Mouse (Mus musculus) CH12.LX (cell line): ENCODE measurements around the gene Arhgef25.

Source experiments
- CTCF ChIP-seq, 2 experiments: IDR thresholded peaks in 1 of 2; conservative IDR thresholded peaks in 1 of 2; 2 replicates each; pipeline ENCODE4 v1.5.1; 2011 to 2012; ENCODE audit warnings: low read depth in 2 of 2, low read length in 2 of 2, improper control_type of control experiment in 1 of 2, inconsistent platforms in 1 of 2, mild to moderate bottlenecking in 1 of 2, moderate library complexity in 1 of 2
- ELF1 ChIP-seq: IDR thresholded peaks from 2 replicates; pipeline ENCODE4 v1.6.1; 2014; ENCODE audit warnings: low read depth, mild to moderate bottlenecking, inconsistent platforms, low read length, improper control_type of control experiment
- EP300 ChIP-seq: IDR thresholded peaks from 2 replicates; pipeline ENCODE4 v1.6.1; 2011; ENCODE audit warnings: low read length, improper control_type of control experiment
- HCFC1 ChIP-seq: IDR thresholded peaks from 2 replicates; pipeline ENCODE4 v1.6.1; 2012; ENCODE audit warnings: low read depth, mild to moderate bottlenecking, inconsistent platforms, low read length, improper control_type of control experiment
- MAFK ChIP-seq: IDR thresholded peaks from 2 replicates; pipeline ENCODE4 v1.6.1; 2011; ENCODE audit warnings: low read length, improper control_type of control experiment; ENCODE audit not compliant: insufficient replicate concordance
- RCOR1 ChIP-seq: conservative IDR thresholded peaks from 2 replicates; pipeline ENCODE4 v1.6.1; 2012; ENCODE audit warnings: low read depth, mild to moderate bottlenecking, inconsistent platforms, low read length, improper control_type of control experiment
- TCF12 ChIP-seq: IDR thresholded peaks from 2 replicates; pipeline ENCODE4 v1.6.1; 2014; ENCODE audit warnings: low read depth, mild to moderate bottlenecking, inconsistent platforms, low read length, improper control_type of control experiment
- USF2 ChIP-seq: conservative IDR thresholded peaks from 2 replicates; pipeline ENCODE4 v1.6.1; 2011; ENCODE audit warnings: low read depth, low read length, improper control_type of control experiment

GRCm38 (mm10) chr10:127211414-127211854 lies 21.6 kb upstream of the Arhgef25 start, which contains the start of gene Pip4k2c:
- no peak for TF ChIP-seq CTCF (conservative IDR thresholded peaks at IDR 0.05 in 1 of 2, IDR thresholded peaks at IDR 0.05 in 1 of 2; ENCODE audit: low read depth in 2 of 2, low read length in 2 of 2)
- TF ChIP-seq TCF12: peak; percentile 91
- peak; percentile 85 for TF ChIP-seq USF2
- TF ChIP-seq MAFK: no peak
- TF ChIP-seq HCFC1: peak; percentile 66
- peak; percentile 98 for TF ChIP-seq ELF1
- TF ChIP-seq RCOR1: no peak
- no peak for TF ChIP-seq EP300
